Mouse (Mus musculus) thymus, postnatal 4 days (tissue): Measurements from ENCODE around the gene Josd1.

ENCODE experiments used
- DNase-seq: peaks from one replicate; pipeline ENCODE4 v3.0.0; 2021

The Josd1 gene

GRCm38 (mm10) chr15:79657837-79658530, 29.7 kb downstream of the Josd1 start:
- DNase-seq, result peak; percentile 94

GRCm38 (mm10) chr15:79656451-79656850, 31.3 kb downstream of the Josd1 start:
- no peak for DNase-seq

- DNase-seq, result peak; percentile 54
Observed at GRCm38 (mm10) chr15:79651481-79651880, 36.2 kb downstream of the Josd1 start.

GRCm38 (mm10) chr15:79650569-79650968, 37.1 kb downstream of the Josd1 start:
- peak; percentile 78 for DNase-seq

- no peak for DNase-seq
Observed at GRCm38 (mm10) chr15:79648130-79648529, 39.6 kb downstream of the Josd1 start.

GRCm38 (mm10) chr15:79645483-79645882, 42.2 kb downstream of the Josd1 start:
- no peak for DNase-seq

GRCm38 (mm10) chr15:79641135-79641817, 46.4 kb downstream of the Josd1 start:
- DNase-seq, result no peak

- no peak for DNase-seq
Observed at GRCm38 (mm10) chr15:79630471-79630870, 57.2 kb downstream of the Josd1 start.
